Mouse (Mus musculus): Measurements from ENCODE around the gene March10.
A peak's percentile ranks its signal among the peaks of the same experiment; 100 is the strongest.

The March10 gene

DNA sequence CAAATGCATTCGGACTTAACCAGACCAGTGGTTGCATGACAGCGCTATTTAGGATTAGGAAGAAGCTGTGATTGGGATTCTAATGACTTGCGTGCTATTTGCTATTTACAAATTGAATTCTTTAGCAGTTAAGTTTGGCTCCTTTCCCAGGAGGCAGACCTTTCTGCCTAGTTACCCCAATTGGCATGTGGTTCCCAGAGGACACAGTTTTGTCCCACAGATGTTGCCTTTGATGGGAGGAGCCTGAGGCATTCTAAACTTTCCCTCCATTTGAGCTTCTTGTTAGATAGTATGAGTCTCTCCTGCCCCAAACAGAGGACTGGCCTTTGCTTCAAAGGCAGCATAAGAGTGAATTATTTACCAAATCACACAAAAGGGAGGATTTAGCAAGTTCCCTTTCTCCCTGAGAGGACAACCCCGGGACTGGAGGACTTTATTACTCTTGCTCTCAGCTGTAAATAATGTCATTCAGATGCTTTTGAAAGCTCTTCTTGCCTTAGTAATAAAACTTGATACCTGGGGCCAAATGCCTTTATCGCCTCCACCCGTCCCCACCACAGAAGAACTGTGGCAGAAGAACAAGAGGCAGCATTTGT is 48.6 kb downstream of the March10 start:
- DNase-seq (ENCODE audit: low read depth, low spot score), result no peak

DNA sequence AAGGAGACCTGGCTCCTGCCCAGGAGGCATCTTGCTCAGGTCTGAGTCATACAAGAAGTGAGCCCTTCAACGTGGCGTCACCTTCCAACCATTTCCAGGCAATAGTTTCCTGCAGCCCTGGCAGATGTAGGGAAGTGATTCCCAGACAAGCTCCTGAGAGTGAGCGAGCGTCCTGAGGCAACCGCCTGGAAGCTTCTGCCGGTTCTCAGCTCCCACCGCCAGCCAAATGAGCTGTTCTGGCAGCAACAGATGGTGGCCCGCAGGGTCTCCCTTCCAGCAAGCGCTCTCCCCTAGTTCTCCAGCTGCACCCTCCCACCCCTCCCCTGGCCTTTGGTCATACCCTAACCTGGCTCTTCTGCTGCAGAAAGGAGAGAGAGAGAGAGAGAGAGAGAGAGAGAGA is 54.2 kb downstream of the March10 start:
- no peak for DNase-seq (ENCODE audit: low read depth, low spot score)

DNA sequence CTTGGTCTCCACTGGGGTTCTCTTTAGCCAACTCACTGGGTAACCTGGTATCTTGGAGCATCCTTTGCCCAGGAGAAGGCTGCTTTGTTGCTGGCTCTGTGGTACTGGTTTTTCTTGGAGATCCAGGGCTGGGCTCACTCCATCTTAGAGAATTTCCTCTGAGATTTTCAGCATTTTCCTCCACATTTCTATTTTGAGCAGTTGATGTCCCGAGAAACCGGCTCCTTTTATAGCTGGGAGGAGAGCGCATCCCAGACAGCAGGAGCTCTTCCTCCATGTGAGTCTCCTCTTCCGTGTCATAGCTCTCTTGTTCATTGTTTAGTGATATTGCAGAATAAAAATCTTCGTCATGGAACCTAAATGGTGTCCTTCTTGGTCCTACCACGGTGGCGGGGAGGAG is 66.2 kb downstream of the March10 start:
- no peak for DNase-seq (ENCODE audit: low read depth, low spot score)

- no peak for DNase-seq (ENCODE audit: low read depth, low spot score)
Observed at GRCm38 (mm10) chr11:105388636-105389035, 67.9 kb downstream of the March10 start.

DNA sequence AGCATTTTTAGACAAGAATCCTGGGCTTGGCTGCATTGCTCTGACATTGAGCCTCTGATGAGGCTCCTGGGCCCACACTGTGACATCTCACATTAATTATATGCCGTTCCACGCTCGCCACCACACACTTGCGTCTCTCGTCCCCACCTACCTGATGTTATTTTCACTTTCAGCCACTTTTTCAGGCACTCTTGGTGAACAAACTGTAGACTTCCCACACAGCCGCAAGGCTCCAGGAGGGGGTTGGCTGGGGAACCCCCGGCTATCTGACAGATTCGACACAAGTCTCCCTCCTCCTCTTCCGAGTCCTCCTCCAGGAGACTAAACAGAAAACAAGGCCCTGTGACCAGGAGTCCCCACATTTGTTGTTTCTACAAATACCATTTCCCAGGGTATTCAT is 71.3 kb downstream of the March10 start:
- DNase-seq (ENCODE audit: low read depth, low spot score), result no peak

DNA sequence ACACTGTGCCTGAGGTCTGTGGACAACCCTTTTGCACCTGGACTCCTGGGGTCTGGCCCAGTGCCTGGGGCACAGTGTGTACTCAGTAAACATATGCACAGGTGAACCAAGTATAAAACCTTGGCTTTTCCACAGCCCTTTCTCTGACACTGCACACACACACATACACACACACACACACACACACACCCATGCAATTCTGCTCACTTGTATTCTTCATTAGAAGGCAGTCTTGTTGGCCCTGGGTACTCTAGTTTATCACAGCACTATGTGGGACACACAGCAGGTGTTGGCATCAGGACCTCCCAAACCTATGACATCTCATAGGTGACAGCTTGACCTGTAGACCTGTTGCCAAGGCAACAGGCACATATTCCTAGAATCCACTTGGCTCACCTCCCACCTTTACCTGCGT is 80.7 kb downstream of the March10 start:
- DNase-seq (ENCODE audit: low read depth, low spot score), result no peak

DNA sequence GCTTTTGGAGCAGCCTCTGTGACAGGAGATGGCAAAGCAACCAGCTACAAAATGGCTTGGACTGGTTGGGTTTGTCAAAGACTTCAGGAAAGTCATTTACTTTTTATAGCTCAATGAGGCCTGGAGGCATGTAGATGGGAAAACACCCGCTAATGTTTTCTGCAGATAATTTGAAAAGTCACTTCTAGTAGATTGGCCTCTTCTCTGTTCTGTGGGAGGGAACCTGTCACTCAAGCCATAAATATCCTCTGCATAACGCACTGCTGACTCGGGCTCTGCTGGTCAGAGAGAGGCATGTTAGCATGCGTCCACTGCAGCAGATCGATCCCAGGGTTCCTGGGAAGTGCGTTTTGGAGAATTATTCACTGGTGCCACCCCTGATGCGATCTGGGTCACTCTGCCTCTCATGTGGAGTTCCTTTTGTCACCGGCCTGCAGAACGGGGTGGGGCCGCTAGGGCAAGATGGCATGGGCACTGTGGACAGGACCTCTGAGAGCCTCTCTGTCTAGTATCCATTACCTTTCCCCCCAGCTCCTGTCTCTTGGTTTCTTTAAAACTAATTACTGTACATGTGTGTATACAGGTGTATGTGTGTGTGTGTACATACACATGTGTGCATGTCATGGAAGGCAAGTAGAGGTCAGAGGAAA is 81.9 kb downstream of the March10 start:
- DNase-seq (ENCODE audit: low read depth, low spot score), result no peak

- no peak for DNase-seq (ENCODE audit: low read depth, low spot score)
Observed at GRCm38 (mm10) chr11:105373881-105374280, 82.7 kb downstream of the March10 start.

GRCm38 (mm10) chr11:105371818-105372217 is 84.7 kb downstream of the March10 start:
- DNase-seq (ENCODE audit: low read depth, low spot score), result no peak

- no peak for DNase-seq (ENCODE audit: low read depth, low spot score)
Observed at GRCm38 (mm10) chr11:105369526-105370386, 86.8 kb downstream of the March10 start.

GRCm38 (mm10) chr11:105368833-105369232 is 87.7 kb downstream of the March10 start:
- no peak for DNase-seq (ENCODE audit: low read depth, low spot score)

- DNase-seq (ENCODE audit: low read depth, low spot score), result no peak
Observed at GRCm38 (mm10) chr11:105367163-105367562, 89.4 kb downstream of the March10 start.

GRCm38 (mm10) chr11:105366051-105366450 is 90.5 kb downstream of the March10 start:
- no peak for DNase-seq (ENCODE audit: low read depth, low spot score)

DNA sequence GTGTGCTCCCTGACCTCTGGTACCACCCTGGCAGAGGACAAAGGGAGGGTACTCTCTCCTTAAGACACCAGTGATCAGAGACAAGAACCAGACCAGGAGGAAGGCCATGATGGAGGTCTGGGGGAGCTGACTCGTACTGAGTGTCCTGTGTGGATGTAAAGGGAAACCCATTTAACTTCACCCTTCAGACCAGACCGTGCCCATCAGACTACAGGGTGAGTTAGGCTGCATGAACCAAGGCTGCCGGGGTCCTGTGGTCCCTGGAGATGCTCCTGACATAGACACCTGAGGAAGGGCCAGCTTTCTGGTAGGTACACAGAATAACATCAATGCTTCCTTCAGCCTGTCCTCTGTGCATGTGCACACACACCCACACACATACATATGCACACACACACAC is 90.9 kb downstream of the March10 start:
- no peak for DNase-seq (ENCODE audit: low read depth, low spot score)

DNA sequence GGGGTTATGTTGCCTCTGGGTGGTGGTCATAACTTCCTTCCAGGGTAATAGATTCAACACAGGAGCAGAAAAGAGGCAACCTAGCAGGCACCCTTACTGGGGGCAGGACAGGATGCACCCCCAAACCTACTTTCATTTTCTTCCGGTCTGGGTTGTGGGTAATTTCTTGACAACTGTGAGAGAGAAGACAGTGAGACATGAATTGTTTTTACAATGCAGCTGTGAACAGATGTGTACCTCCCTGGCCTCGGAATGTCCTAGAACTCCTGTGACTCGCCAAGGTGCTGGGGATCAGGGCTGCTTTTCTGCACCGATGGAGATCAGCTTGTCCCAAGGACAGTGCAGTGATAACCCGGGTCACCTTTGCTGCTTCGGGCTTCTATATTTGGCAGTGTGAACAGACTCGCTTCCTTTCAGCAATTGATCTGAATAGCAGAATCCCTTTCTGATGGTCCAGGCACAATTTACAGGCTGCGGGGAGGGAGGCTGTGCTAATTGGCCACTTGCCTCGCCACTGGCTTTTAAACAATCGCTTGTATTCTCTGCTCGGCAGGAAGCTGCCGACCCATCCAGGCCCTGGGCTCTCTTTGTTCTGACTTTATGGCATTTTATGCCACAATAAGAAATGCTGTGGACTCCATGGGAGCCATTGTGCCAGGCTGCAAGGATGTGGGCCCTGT is 92.0 kb downstream of the March10 start:
- DNase-seq (ENCODE audit: low read depth, low spot score), result peak; percentile 14

DNA sequence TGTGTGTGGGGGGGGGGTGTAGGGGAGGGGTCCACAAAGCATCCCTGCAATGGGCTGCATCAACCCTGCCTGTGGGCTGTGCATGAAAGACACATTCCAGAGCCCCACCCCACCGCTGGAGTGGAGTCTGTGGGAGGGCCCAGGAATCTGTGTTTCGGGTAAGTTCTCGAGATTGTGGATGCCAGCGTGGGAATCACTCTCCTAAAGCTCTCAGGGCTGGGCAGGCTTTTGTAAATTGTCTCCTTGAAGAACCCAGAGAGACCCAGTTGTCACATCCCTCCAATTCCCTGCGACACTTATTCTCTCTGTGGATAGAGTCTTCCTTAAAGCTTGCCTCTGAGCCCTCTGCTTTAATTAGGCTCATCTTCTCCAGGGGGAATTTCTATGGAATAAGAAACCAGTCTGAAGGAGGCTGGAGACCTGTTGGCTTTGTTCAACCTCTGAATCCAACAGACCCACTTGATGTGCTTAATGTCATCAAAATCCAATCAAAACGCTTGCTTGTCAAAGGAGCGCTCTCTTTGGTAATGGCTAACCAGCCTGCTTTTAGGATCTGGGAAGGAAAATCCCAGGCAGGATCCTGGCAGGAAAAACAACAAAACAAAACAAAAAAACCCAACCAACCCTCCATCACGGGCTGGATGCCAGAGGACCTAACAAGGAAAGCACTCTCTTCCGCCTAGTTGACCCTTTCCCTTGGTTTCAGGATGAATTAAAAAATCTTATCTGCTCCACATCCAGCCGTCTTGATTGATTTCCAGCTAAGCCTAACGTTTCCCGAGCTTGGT is 92.7 kb downstream of the March10 start:
- DNase-seq (ENCODE audit: low read depth, low spot score), result no peak

DNA sequence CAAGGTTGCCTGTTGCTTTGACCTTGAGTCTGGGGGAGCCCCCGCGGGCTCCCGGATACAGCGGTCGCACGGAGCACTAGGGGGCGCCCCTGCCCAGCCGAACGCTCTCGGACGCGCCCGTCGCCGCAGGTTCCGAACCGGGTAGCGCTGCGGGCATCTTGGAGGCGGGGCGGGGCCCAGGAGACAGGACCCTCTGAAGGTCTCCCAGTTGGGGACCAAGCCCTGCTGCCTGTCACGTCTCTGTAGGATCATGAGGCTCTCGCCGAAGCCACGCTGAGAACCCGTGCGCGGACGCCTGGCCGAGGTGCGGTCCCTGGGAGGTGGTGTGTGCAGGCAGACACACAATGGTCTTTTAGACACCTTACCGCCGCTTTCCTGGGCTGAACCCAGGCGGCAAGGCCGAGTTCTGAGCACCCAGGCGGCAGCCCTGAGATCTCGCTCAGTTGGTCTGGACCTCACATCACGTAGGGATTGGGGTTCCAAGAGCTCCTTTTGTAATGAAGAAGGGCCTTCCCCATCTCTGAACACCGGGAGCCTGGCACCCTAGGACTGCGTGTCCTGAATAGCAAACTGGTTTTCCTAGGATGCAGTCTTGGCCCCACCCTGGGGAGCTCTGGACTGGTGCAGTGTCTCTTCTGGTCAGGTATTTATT is 93.5 kb downstream of the March10 start:
- peak; percentile 84 for DNase-seq (ENCODE audit: low read depth, low spot score)

DNA sequence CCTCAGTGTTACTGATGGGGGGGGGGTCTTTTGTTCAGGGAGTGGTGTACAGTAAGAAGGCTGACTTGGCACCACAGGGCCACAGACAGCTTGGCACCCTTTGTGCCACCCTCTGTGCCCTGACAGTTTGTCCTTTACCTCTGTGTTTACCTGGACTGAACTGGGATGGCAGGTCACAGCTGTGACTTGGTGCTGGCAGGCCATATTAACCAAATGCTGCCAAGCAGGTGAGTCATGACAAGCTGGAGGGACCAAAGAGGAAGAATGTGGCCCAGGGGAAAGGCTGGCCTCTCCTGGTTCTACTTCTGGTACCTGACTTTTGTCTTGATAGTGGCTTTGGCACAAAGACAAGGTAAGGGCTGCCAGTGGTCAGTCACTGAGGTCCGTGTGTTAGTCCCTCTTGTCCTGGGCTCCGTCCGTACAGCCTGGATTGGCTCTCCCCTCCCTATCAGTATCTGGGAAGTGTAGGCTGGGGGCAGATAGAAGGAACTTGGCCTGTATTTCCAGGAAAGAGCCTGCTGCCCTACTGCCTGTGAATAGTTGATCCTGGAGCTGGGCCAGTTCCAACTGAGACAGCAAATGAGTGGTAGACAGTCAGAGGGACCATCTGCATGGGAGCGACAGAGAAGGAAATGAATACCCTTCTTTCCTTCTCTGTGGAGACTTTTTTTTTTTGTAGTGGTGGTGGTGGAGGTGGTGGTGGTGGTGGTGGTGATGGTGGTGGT is 94.3 kb downstream of the March10 start:
- no peak for DNase-seq (ENCODE audit: low read depth, low spot score)

DNA sequence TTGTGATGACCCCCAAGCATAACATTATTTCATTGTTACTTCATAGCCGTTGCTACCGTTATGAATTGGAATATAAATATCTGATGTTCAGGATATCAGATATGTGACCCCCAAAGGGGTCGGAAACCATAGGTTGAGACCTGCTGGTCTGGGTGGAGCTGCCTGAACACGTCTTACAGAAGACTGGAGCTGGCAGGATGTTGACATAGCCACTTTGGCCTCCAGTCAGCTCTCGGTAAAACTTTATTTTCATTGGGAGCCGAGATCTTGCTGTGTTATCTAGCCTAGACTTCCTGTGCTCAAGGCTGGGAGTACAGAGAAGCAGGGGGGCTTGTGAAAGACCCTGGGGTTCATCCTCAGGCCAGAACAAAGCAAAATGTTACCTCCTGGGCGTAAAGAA is 100.2 kb downstream of the March10 start:
- no peak for DNase-seq (ENCODE audit: low read depth, low spot score)

GRCm38 (mm10) chr11:105353891-105354280 is 102.6 kb downstream of the March10 start:
- no peak for DNase-seq (ENCODE audit: low read depth, low spot score)
